Mouse (Mus musculus): Measurements from ENCODE around the gene Orai2. TPM values are rescaled to one million over a fixed set of nuclear protein-coding genes. Genes with fewer than 3 reads are reported as not detected.

Orai2 gene
- polyA plus RNA-seq, 2 experiments = 3.0 to 3.6 TPM

DNA sequence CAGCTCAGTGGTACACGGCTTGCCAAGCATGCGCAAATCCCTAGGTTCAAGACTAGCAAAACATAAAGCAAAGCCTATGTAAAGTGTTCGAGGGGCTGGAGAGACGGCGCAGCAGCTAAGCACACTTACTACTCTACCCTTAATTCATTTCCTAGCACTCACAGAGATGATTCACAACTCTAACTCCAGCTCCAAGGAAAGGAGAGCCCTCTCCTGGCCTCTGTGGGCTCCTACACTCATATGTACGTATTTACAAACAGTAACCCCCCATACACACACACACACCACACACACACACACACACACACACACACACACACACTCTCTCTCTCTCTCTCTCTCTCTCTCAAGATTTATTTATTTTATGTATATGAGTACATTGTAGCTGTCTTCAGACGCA lies 13.3 kb upstream of the Orai2 start:
- no peaks in the 10 kb centered on the region for H3K4me1 ChIP-seq (replicated peaks; ENCODE audit: control insufficient read depth in 2 of 2, insufficient read depth in 2 of 2, low read length in 1 of 2)
- no peaks in the 10 kb centered on the region for H3K9me3 ChIP-seq (ENCODE audit: control insufficient read depth, low read length)
- H3K27me3 ChIP-seq (ENCODE audit: control insufficient read depth, insufficient read depth, low read length) = no peaks in the 10 kb centered on the region
- no peak overlapping the region for H3K4me3 ChIP-seq (ENCODE audit: insufficient read depth in 1 of 2, low read depth in 2 of 2, low read length in 2 of 2)
- TF ChIP-seq CTCF (IDR thresholded peaks at IDR 0.05; ENCODE audit: low read depth) = no peak
- no peak for TF ChIP-seq EP300 (IDR thresholded peaks at IDR 0.05; ENCODE audit: low read depth)
- 65% methylated on average over 7 of the region's 7 CpGs for WGBS (ENCODE audit: insufficient replicate concordance)
- H3K27ac ChIP-seq = no peak overlapping the region
- H3K36me3 ChIP-seq (replicated peaks; ENCODE audit: control insufficient read depth, insufficient read depth, low read depth) = peaks cover 23% of the 10 kb centered on the region
- no peak overlapping the region for H3K4me2 ChIP-seq (ENCODE audit: low read depth)
- ATAC-seq (ENCODE audit: insufficient read depth) (no peak), DNase-seq (ENCODE audit: low read depth in 3 of 3, low spot score in 3 of 3) (no peak)
- H3K9ac ChIP-seq (replicated peaks) = no peak overlapping the region

DNA sequence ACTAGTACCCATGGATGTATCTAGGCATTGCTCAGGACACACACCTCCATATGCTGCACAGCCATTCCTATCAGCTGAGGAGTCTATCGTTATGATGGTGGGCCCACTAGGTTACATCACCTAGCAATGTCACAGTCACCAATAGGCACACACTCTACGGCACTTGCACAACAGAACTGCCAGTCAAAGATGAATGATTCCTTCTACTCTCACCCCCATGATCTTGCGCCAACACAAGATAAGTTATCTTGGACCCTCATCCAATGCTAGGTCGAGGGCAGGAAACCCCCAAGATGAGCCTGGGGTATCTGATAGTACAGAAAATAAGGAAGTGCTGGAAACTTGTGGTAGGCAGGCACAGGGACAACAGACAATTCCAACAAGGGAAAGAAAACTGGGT lies 12.3 kb upstream of the Orai2 start:
- no peaks in the 10 kb centered on the region for H3K27me3 ChIP-seq (ENCODE audit: control insufficient read depth, insufficient read depth, low read length)
- H3K9me3 ChIP-seq (ENCODE audit: control insufficient read depth, low read length) = no peaks in the 10 kb centered on the region
- no peak for TF ChIP-seq EP300 (IDR thresholded peaks at IDR 0.05; ENCODE audit: low read depth)
- TF ChIP-seq CTCF (IDR thresholded peaks at IDR 0.05; ENCODE audit: low read depth) = no peak
- 33% methylated on average over 4 of the region's 4 CpGs for WGBS (ENCODE audit: insufficient replicate concordance)
- no peak for ATAC-seq (ENCODE audit: insufficient read depth)
- H3K4me3 ChIP-seq (ENCODE audit: insufficient read depth in 1 of 2, low read depth in 2 of 2, low read length in 2 of 2) = no peak overlapping the region
- no peak overlapping the region for H3K9ac ChIP-seq (replicated peaks)
- H3K4me2 ChIP-seq (ENCODE audit: low read depth) = no peak overlapping the region
- no peak for DNase-seq (ENCODE audit: low read depth in 3 of 3, low spot score in 3 of 3)
- no peaks in the 10 kb centered on the region for H3K4me1 ChIP-seq (replicated peaks; ENCODE audit: control insufficient read depth in 2 of 2, insufficient read depth in 2 of 2, low read length in 1 of 2)
- H3K36me3 ChIP-seq (replicated peaks; ENCODE audit: control insufficient read depth, insufficient read depth, low read depth) = peaks cover 15% of the 10 kb centered on the region
- H3K27ac ChIP-seq = no peak overlapping the region

DNA sequence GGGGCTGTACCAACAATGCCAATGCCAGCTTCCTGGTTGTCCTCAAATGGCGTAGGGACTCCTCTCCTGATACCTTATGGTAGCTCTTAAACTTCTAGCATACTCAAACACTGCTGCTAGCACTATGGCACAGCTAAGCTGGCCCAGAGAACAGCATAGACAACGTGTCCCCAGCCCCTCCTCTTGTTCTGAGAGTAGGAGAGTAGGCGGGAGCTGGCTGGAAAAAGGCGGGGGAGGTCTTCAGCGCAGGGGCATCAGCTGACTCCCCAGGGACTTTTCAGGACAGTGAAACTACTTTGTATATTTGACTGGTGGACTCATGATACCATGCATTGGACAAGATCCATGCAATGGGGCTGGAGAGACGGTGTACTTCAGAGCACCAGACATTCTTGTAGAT lies 11.5 kb upstream of the Orai2 start:
- H3K4me3 ChIP-seq (ENCODE audit: insufficient read depth in 1 of 2, low read depth in 2 of 2, low read length in 2 of 2) = no peak overlapping the region
- H3K27me3 ChIP-seq (ENCODE audit: control insufficient read depth, insufficient read depth, low read length) = no peaks in the 10 kb centered on the region
- no peaks in the 10 kb centered on the region for H3K4me1 ChIP-seq (replicated peaks; ENCODE audit: control insufficient read depth in 2 of 2, insufficient read depth in 2 of 2, low read length in 1 of 2)
- peaks cover 12% of the 10 kb centered on the region for H3K36me3 ChIP-seq (replicated peaks; ENCODE audit: control insufficient read depth, insufficient read depth, low read depth)
- no peaks in the 10 kb centered on the region for H3K9me3 ChIP-seq (ENCODE audit: control insufficient read depth, low read length)
- H3K27ac ChIP-seq = no peak overlapping the region
- DNase-seq (ENCODE audit: low read depth in 3 of 3, low spot score in 3 of 3) = no peak
- no peak for ATAC-seq (ENCODE audit: insufficient read depth)
- no peak overlapping the region for H3K4me2 ChIP-seq (ENCODE audit: low read depth)
- H3K9ac ChIP-seq (replicated peaks) = no peak overlapping the region
- WGBS (ENCODE audit: insufficient replicate concordance) = 73% methylated on average over 6 of the region's 6 CpGs
- TF ChIP-seq CTCF (IDR thresholded peaks at IDR 0.05; ENCODE audit: low read depth) (no peak), EP300 (IDR thresholded peaks at IDR 0.05; ENCODE audit: low read depth) (no peak)

DNA sequence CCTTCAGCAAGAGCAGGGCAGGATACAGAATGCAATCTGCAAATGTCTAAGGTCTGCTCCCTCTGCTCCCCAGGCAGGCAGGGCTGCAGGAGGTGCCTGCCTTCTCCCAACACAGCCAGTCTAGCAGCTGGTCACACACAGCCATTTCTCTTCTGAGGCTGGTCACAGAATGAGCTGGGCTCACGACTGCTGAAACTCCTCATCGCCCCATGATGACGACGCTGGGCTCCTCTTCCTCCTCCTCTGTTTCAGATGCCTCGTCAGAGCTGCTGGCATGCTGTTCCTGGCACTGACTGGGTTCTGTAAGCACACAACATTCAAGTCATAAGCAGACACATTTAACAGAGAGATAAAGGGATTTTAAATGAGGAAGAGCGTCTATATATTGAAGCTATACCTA lies 10.7 kb upstream of the Orai2 start:
- ATAC-seq (ENCODE audit: insufficient read depth) (no peak), DNase-seq (ENCODE audit: low read depth in 3 of 3, low spot score in 3 of 3) (no peak)
- H3K27me3 ChIP-seq (ENCODE audit: control insufficient read depth, insufficient read depth, low read length) = no peaks in the 10 kb centered on the region
- H3K4me2 ChIP-seq (ENCODE audit: low read depth) = no peak overlapping the region
- no peak overlapping the region for H3K4me3 ChIP-seq (ENCODE audit: insufficient read depth in 1 of 2, low read depth in 2 of 2, low read length in 2 of 2)
- 76% methylated on average over 6 of the region's 6 CpGs for WGBS (ENCODE audit: insufficient replicate concordance)
- H3K4me1 ChIP-seq (replicated peaks; ENCODE audit: control insufficient read depth in 2 of 2, insufficient read depth in 2 of 2, low read length in 1 of 2) = no peaks in the 10 kb centered on the region
- H3K9me3 ChIP-seq (ENCODE audit: control insufficient read depth, low read length) = no peaks in the 10 kb centered on the region
- H3K27ac ChIP-seq = no peak overlapping the region
- H3K36me3 ChIP-seq (replicated peaks; ENCODE audit: control insufficient read depth, insufficient read depth, low read depth) = peaks cover 12% of the 10 kb centered on the region
- TF ChIP-seq CTCF (IDR thresholded peaks at IDR 0.05; ENCODE audit: low read depth) (no peak), EP300 (IDR thresholded peaks at IDR 0.05; ENCODE audit: low read depth) (no peak)
- no peak overlapping the region for H3K9ac ChIP-seq (replicated peaks)

DNA sequence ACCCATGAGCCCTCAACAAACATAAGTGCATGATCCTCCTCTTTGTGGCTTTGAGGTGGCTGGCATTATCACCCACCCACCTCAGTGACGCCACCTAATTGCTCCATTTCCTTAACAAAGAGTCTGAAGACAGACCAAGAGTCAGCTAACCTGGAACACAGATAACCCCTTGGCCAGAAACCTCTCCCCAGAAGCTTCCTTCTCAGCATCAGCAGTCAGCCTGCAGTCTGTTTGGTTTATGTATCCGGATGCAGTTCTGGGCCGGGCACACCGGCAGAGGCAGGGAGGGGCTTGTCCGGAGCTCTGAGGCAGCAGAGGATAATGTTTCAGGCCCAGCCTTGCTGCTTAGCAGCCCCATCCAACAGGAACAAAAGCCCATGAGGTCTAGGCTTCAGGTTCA lies 9.1 kb upstream of the Orai2 start:
- Histone ChIP-seq H3K4me3 (ENCODE audit: insufficient read depth in 1 of 2, low read depth in 2 of 2, low read length in 2 of 2) (no peak overlapping the region), H3K36me3 (replicated peaks; ENCODE audit: control insufficient read depth, insufficient read depth, low read depth) (peaks cover 12% of the 10 kb centered on the region), H3K27me3 (ENCODE audit: control insufficient read depth, insufficient read depth, low read length) (no peaks in the 10 kb centered on the region), H3K9ac (replicated peaks) (no peak overlapping the region), H3K27ac (no peak overlapping the region), H3K9me3 (ENCODE audit: control insufficient read depth, low read length) (no peaks in the 10 kb centered on the region), H3K4me1 (replicated peaks; ENCODE audit: control insufficient read depth in 2 of 2, insufficient read depth in 2 of 2, low read length in 1 of 2) (no peaks in the 10 kb centered on the region), H3K4me2 (ENCODE audit: low read depth) (no peak overlapping the region)
- no peak for TF ChIP-seq EP300 (IDR thresholded peaks at IDR 0.05; ENCODE audit: low read depth)
- TF ChIP-seq CTCF (IDR thresholded peaks at IDR 0.05; ENCODE audit: low read depth) = no peak
- WGBS (ENCODE audit: insufficient replicate concordance) = 64% methylated on average over 5 of the region's 5 CpGs
- no peak for ATAC-seq (ENCODE audit: insufficient read depth)
- DNase-seq (ENCODE audit: low read depth in 3 of 3, low spot score in 3 of 3) = no peak
